8 mouse cellular contexts compared by ENCODE assay signal in the genomic region with DNA sequence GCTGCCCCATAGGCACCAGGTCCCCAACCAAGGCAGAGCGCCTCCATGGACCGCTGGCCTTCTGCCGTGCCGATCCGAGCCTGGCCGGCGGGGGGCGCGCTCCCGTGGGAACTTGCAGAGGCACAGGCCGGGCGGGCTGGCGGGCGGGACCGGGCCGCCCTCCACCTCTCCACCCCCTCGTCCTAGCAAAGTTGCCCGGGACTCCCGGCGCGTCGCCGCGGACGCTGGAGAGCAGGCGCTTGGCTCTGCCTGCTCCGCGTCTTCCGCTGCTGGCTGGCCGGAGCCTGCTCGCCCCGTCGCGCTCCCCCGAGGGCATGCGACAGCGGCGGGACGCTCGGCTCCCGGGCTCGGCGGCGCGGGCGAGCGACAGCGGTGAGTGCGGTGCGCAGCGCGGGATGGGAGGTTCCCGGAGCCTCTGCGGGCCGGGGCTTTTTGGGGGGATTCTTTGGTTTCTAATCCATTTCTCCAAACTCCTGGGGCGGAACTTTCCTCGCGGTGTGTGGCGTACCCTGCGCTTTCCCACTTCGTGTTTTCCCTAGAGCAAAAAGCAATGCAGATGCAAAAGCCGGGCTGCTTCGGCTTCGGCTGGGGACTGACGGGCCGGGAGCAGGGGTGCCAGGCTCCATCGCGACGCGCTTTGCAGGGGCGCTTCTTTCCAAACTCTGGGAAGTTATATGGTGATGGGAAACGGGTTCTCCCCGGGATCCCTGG. TPM values are rescaled to one million over a fixed set of nuclear protein-coding genes. Genes with fewer than 3 reads are reported as not detected.
DNase-seq lines count a peak whose midpoint lies in the region; ATAC-seq and TF ChIP-seq lines count a peak whose summit lies in the region.

Lpar3 (plus strand) TSS at position 188 of the 711 bp plus-strand sequence.

- H3K9ac ChIP-seq in ES-E14 (ENCODE audit: insufficient read depth, low read depth, low read length, poor library complexity, severe bottlenecking) = peak within 1 kb of the TSS; percentile 59
- peak within 1 kb of the TSS; percentile 55 for H3K9ac ChIP-seq in hindbrain, embryonic 12.5 days

- under 1% methylated on average over 69 of the region's 73 CpGs for WGBS in hindbrain, embryonic 12.5 days

- peak within 1 kb of the TSS; percentile 88 for H3K4me2 ChIP-seq in hindbrain, embryonic 12.5 days (replicated peaks)

- H3K27me3 ChIP-seq in hindbrain, embryonic 12.5 days = peaks cover 43% of the 10 kb centered on the region

- no peaks in the 10 kb centered on the region for H3K4me1 ChIP-seq in ES-E14 (ENCODE audit: control insufficient read depth in 2 of 2, insufficient read depth in 2 of 2, low read length in 2 of 2, poor library complexity in 1 of 2)
- no peaks in the 10 kb centered on the region for H3K4me1 ChIP-seq in brown adipose tissue, adult 24 weeks (ENCODE audit: control insufficient read depth, insufficient read depth, insufficient read length, low read length)
- peaks cover 10% of the 10 kb centered on the region for H3K4me1 ChIP-seq in hindbrain, embryonic 12.5 days

- H3K36me3 ChIP-seq in ES-E14 (ENCODE audit: control insufficient read depth, insufficient read depth, low read length, poor library complexity, severe bottlenecking) = no peaks in the 10 kb centered on the region
- no peaks in the 10 kb centered on the region for H3K36me3 ChIP-seq in hindbrain, embryonic 12.5 days

- peak; percentile 84 for ATAC-seq in hindbrain, embryonic 12.5 days (ENCODE audit: low FRiP score)
- ATAC-seq in megakaryocyte, adult 5-6 weeks (ENCODE audit: poor library complexity, severe bottlenecking) = peak; percentile 60
- no peak for ATAC-seq in erythroid progenitor cell, adult 5-6 weeks (replicated peaks; ENCODE audit: low FRiP score, poor library complexity, severe bottlenecking)

- H3K9me3 ChIP-seq in ES-E14 (ENCODE audit: control insufficient read depth, insufficient read depth, low read depth, low read length) = no peaks in the 10 kb centered on the region
- no peaks in the 10 kb centered on the region for H3K9me3 ChIP-seq in hindbrain, embryonic 12.5 days (replicated peaks)

- in situ Hi-C loops in ES-E14 (cut with MboI; ENCODE audit: low sequenced_read_pairs in 2 of 2, unreplicated experiment in 2 of 2) = no loop called here

- H3K4me3 ChIP-seq in ES-E14 (ENCODE audit: insufficient read depth in 1 of 2, low read depth in 1 of 2, low read length in 2 of 2, poor library complexity in 1 of 2, severe bottlenecking in 1 of 2) = peak within 1 kb of the TSS; percentile 45 to 66
- peak within 1 kb of the TSS; percentile 42 for H3K4me3 ChIP-seq in brown adipose tissue, adult 24 weeks (ENCODE audit: insufficient read depth, low read depth, low read length)
- H3K4me3 ChIP-seq in hindbrain, embryonic 12.5 days = peak within 1 kb of the TSS; percentile 54

- DNase-seq in ES-E14 (ENCODE audit: low read depth, low spot score) = peak; percentile 56
- DNase-seq in frontal cortex, postnatal 10 days (ENCODE audit: low spot score in 2 of 2) = peak; percentile 20 to 39
- peak; percentile 4 to 7 for DNase-seq in left cerebral cortex, adult 8-10 months (ENCODE audit: low spot score in 2 of 2)
- peak; percentile 21 for DNase-seq in right cerebral cortex, postnatal 25 days

- no peak within 1 kb of the TSS for H3K27ac ChIP-seq in ES-E14 (ENCODE audit: insufficient read depth, low read depth, low read length, poor library complexity, severe bottlenecking)
- no peak within 1 kb of the TSS for H3K27ac ChIP-seq in brown adipose tissue, adult 24 weeks (replicated peaks; ENCODE audit: low read depth, low read length)
- H3K27ac ChIP-seq in hindbrain, embryonic 12.5 days = no peak within 1 kb of the TSS

TF ChIP-seq in ES-E14, 5 proteins besides CTCF, POLR2A, EP300 and RAD21:
- no peak for TF ChIP-seq CHD2 (IDR thresholded peaks at IDR 0.05; ENCODE audit: low read depth, low read length)
- TF ChIP-seq MAFK (IDR thresholded peaks at IDR 0.05; ENCODE audit: insufficient read depth, low read depth, low read length) = no peak
- TF ChIP-seq ZNF384 (IDR thresholded peaks at IDR 0.05; ENCODE audit: low read depth, low read length) = no peak
- no peak for TF ChIP-seq ZC3H11A (IDR thresholded peaks at IDR 0.05; ENCODE audit: borderline replicate concordance, low read depth, low read length)
- TF ChIP-seq HCFC1 (IDR thresholded peaks at IDR 0.05; ENCODE audit: borderline replicate concordance, insufficient read depth, low read length) = no peak; the same call in 1 of the 2 replicates

RNA-seq across cellular contexts. Expression of gene Lpar3, which starts in this region (rescaled TPM):
- 0.63 and 0.89 TPM in 2 replicates for total RNA-seq in ES-E14 (2012; rRNA removed)
- not detected in 2 replicates for polyA plus RNA-seq in brown adipose tissue, adult 24 weeks (2012; ENCODE audit: insufficient read depth, insufficient read length, missing spikeins)
- 1.0 and 1.1 TPM in 2 replicates for polyA plus RNA-seq in hindbrain, embryonic 12.5 days (2016; fragmentation: Nextera tagmentation; extraction: Ambion mirVana)
- under 1 TPM; 0.24 to 0.60 (median 0.34) TPM for total RNA-seq in left cerebral cortex, adult 8-10 months (2022)
- total RNA-seq in megakaryocyte, adult 5-6 weeks (2015) = 0.14 TPM in 1 of 2 replicates, not detected in the other
- not detected in 2 replicates for total RNA-seq in megakaryocyte, adult 5-6 weeks (2017)
- not detected in 2 replicates for total RNA-seq in erythroid progenitor cell, adult 5-6 weeks (2015; ENCODE audit: low replicate concordance)
- not detected in 2 replicates for total RNA-seq in erythroid progenitor cell, adult 5-6 weeks (2017; ENCODE audit: low replicate concordance)

Comparison
In these comparisons a context has a peak if more than half of its experiments do, and no peak if none do; other contexts are left out.
1. Peak in DNase-seq, H3K4me3 ChIP-seq and H3K9ac ChIP-seq in ES-E14; RNA of the gene not detected or under 1 TPM.
2. Peak in DNase-seq in left cerebral cortex, adult 8-10 months; RNA of the gene not detected or under 1 TPM.
3. Peak in ATAC-seq in megakaryocyte, adult 5-6 weeks; RNA of the gene not detected or under 1 TPM.
4. DNase-seq: peak in every context shown above with its lines; median percentile 56 in ES-E14; 30 in frontal cortex, postnatal 10 days; 21 in right cerebral cortex, postnatal 25 days; 6 in left cerebral cortex, adult 8-10 months.